Mouse (Mus musculus) adrenal gland, postnatal 10 days (tissue): ENCODE results near the gene Acbd4. TPM values are rescaled to one million over a fixed set of nuclear protein-coding genes. Genes with fewer than 3 reads are reported as not detected.

Source experiments
- DNase-seq: peaks from one replicate; pipeline ENCODE4 v3.0.0; 2021; ENCODE audit warnings: mixed read lengths
- total RNA-seq, 2 experiments: library from RNA; stranded (reverse); gene quantifications; 2 replicates each; pipeline ENCODE4 v1.2.3; 2021

Acbd4 gene
- total RNA-seq, 2 experiments from 2014 or later = 81.0 to 94.7 TPM

- DNase-seq = peak; percentile 82
Measured at GRCm38 (mm10) chr11:103142441-103143182, 41.1 kb downstream of the Acbd4 start.

GRCm38 (mm10) chr11:103144309-103145285 is 43.1 kb downstream of the Acbd4 start:
- peak; percentile 69 for DNase-seq

- DNase-seq = no peak
Measured at GRCm38 (mm10) chr11:103146386-103146785, 44.9 kb downstream of the Acbd4 start.

- no peak for DNase-seq
Measured at GRCm38 (mm10) chr11:103147766-103148165, 46.3 kb downstream of the Acbd4 start.

- no peak for DNase-seq
Measured at GRCm38 (mm10) chr11:103149771-103150170, 48.3 kb downstream of the Acbd4 start.

GRCm38 (mm10) chr11:103158621-103159478 is 57.4 kb downstream of the Acbd4 start:
- DNase-seq = peak; percentile 99

- DNase-seq = no peak
Measured at GRCm38 (mm10) chr11:103160738-103161137, 59.3 kb downstream of the Acbd4 start.

GRCm38 (mm10) chr11:103161449-103161848 is 60.0 kb downstream of the Acbd4 start:
- peak; percentile 9 for DNase-seq

Other genes starting within 250 kb of the Acbd4 start
- gene Eftud2, start 220.7 kb upstream of the Acbd4 start, total RNA-seq = 10 to 100 TPM; 67.6 to 87.0 TPM
- under 1 TPM; 0.21 to 0.27 TPM for gene Ccdc103, start 220.5 kb upstream of the Acbd4 start, total RNA-seq
- gene Fam187a, start 216.5 kb upstream of the Acbd4 start, total RNA-seq = not detected
- gene Gfap, start 200.8 kb upstream of the Acbd4 start, total RNA-seq = under 1 TPM; 0.90 to 0.91 TPM
- 10 to 100 TPM in 1 of 2 experiments, 1 to 10 TPM in 1; 6.9 to 10.4 TPM for gene Kif18b, start 176.6 kb upstream of the Acbd4 start, total RNA-seq
- gene C1ql1, start 155.0 kb upstream of the Acbd4 start, total RNA-seq = 10 to 100 TPM; 31.9 to 34.6 TPM
- gene Nmt1, start 73.5 kb upstream of the Acbd4 start, total RNA-seq = 10 to 100 TPM; 81.8 to 85.9 TPM
- 10 to 100 TPM; 65.6 to 74.8 TPM for gene Dcakd, start 73.3 kb upstream of the Acbd4 start, total RNA-seq
- 10 to 100 TPM in 1 of 2 experiments, 1 to 10 TPM in 1; 8.7 to 11.0 TPM for gene Plcd3, start within 50 bp of the Acbd4 start, total RNA-seq
- gene Hexim1, start 14.5 kb downstream of the Acbd4 start, total RNA-seq = 10 to 100 TPM; 49.6 to 50.1 TPM
- gene Hexim2, start 30.7 kb downstream of the Acbd4 start, total RNA-seq = 1 to 10 TPM; 4.8 to 8.9 TPM
- gene Fmnl1, start 69.4 kb downstream of the Acbd4 start, total RNA-seq = 10 to 100 TPM; 17.7 to 20.5 TPM
- gene 1700023F06Rik, start 106.9 kb downstream of the Acbd4 start, total RNA-seq = under 1 TPM in 1 of 2 experiments, not detected in 1; 0.27 TPM
- not detected for gene Spata32, start 116.8 kb downstream of the Acbd4 start, total RNA-seq
- 1 to 10 TPM; 5.2 to 6.9 TPM for gene Map3k14, start 165.8 kb downstream of the Acbd4 start, total RNA-seq